Mouse (Mus musculus) heart, postnatal 36 days (tissue): ENCODE measurements at regions not wholly inside any gene's neighbourhood (a gene's known extent, or its start where the extent isn't known, plus 50 kb on each side); places are given as distances from the start of the nearest gene placed in this dataset.

ENCODE experiments used
- DNase-seq, 2 experiments: peaks; one replicate each; pipeline ENCODE4 v3.0.0; 2021 to 2022
- intact Hi-C: fragments of 180-260 bp; cut with DNase I; formaldehyde crosslinking; loops from one replicate; pipeline ENCODE4 v1.15.1; 2025

DNA sequence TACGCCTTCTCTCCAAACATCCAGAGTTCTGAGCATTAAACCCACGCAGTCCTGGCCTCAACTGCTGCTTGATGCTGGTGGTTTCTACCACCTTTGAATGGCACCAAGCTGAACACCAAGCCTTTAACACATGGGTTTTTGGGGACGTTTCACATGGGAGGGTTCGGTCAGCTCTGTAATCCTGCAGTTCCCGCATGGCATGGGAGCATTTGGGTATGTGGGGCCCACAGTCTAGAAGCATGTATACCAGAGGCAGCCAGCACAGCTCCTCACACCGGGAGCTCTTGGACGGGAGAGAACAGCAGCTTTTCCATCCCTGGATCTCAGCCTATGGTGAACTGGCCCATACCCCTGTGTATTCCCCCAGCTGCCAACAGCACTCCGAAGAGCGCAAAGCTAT is 55.9 kb upstream of the Dap start:
- no peak for DNase-seq
- intact Hi-C loops, result no loop called here

DNA sequence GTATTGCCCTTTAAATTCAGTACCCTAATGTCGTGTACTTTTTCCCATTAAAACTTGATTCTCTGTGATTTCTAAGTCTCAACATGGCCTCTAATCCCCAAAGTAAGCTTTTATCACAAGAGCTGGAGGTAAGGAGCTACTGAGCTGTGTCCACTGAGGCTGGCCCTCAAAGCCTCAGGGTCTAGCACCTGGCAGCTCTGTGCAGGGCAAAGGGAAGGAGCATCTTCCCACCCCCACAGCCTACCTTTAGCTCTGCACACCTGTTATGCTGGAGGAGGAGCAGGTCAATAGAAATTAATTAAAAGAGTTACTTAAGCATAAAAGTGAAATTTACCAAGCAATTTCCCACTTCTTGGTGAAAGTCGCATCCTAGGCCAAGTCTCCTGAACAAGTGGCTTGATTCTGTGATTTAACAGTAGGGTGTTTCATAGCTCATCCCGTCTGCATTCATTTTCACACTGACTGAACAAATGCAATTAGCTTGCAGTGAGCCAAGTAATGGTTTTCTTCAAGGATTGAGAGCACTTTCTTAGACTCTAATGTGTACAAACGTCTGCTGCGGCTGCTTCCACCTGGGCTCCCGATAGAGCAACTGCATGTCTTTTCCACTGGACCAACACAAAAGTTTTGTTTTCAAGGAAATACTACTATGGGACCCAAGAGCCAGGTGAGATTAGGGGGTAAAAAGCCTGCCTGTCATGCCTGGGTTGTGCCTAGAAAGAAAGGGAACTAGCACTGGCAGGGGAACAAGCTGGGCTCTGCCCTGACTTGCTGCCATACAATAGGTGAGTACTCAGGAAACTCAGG is 50.6 kb upstream of the Dap start:
- no peak for DNase-seq
- intact Hi-C loops, result no loop called here
